20 mouse cellular contexts compared by ENCODE assay signal in the genomic region with DNA sequence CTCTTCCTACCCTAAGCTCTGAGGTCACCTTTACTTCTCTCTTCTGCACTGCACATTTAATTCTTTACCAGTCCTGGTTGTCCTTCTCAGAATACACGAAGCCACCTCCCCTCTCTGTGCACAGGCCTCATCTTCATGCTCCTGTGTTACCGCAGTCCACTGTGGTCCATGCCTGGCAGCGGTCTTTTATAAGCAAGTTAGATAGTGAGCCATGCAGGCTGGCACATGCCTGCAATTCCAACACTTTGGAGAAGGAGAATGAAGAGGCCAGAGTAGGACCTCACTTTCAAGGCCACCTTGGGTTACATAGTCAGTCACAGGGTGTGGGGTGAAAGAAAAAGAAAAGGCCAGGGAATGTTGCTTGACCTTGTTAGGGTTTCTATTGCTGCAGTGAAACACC. TPM values are rescaled to one million over a fixed set of nuclear protein-coding genes. Genes with fewer than 3 reads are reported as not detected.
DNase-seq lines count a peak whose midpoint lies in the region; ATAC-seq and TF ChIP-seq lines count a peak whose summit lies in the region.
"Had no signal": no experiment of that assay in that cellular context is flagged by ENCODE, and none has a peak within 500 bp of the region (broad histone marks: within the 10 kb centered on the region; RNA-seq: fewer than 3 reads in every experiment).

No protein-coding gene starts in this region.

- H3K4me2 ChIP-seq in heart, embryonic 12.5 days: peak overlapping the region; percentile 9; the same call in 1 of the 2 replicates
- peak overlapping the region; percentile 6; the same call in 1 of the 2 replicates for H3K4me2 ChIP-seq in heart, embryonic 15.5 days
- H3K4me2 ChIP-seq in intestine, embryonic 15.5 days (replicated peaks): no peak overlapping the region
- H3K4me2 ChIP-seq: hindbrain, embryonic 12.5 days had no signal

- no peak for TF ChIP-seq EP300 in heart, adult 2 months (IDR thresholded peaks at IDR 0.05; ENCODE audit: insufficient read depth, low read depth, low read length)

- H3K4me1 ChIP-seq in heart, adult 2 months (ENCODE audit: control insufficient read depth, insufficient read depth, low read length): peaks cover 6% of the 10 kb centered on the region
- peaks cover 38% of the 10 kb centered on the region for H3K4me1 ChIP-seq in heart, embryonic 12.5 days (replicated peaks)
- H3K4me1 ChIP-seq in heart, embryonic 15.5 days (replicated peaks): peaks cover 38% of the 10 kb centered on the region
- H3K4me1 ChIP-seq in intestine, embryonic 15.5 days (replicated peaks): peaks cover 4% of the 10 kb centered on the region; the same call in 1 of the 2 replicates
- H3K4me1 ChIP-seq: hindbrain, embryonic 12.5 days had no signal

- H3K9ac ChIP-seq in heart, adult 2 months (ENCODE audit: low read depth, low read length): no peak overlapping the region
- no peak overlapping the region for H3K9ac ChIP-seq in heart, embryonic 12.5 days
- no peak overlapping the region for H3K9ac ChIP-seq in heart, embryonic 15.5 days
- no peak overlapping the region for H3K9ac ChIP-seq in intestine, embryonic 15.5 days
- H3K9ac ChIP-seq: hindbrain, embryonic 12.5 days had no signal

- no peak for TF ChIP-seq POLR2A in heart, adult 2 months (IDR thresholded peaks at IDR 0.05; ENCODE audit: insufficient read depth, low read depth, low read length)

- ATAC-seq in heart, embryonic 12.5 days (ENCODE audit: insufficient number of reproducible peaks, low FRiP score): no peak
- peak; percentile 63; the same call in 1 of the 2 replicates for ATAC-seq in heart, embryonic 15.5 days (replicated peaks; ENCODE audit: insufficient number of reproducible peaks, insufficient read depth, low FRiP score, low read depth)
- ATAC-seq in intestine, embryonic 15.5 days: no peak
- ATAC-seq: forebrain, embryonic 14.5 days; hindbrain, embryonic 16.5 days; inflammation-experienced regulatory T-cells, adult 6 months; Patski had no signal

- no peak for TF ChIP-seq CTCF in heart, adult 2 months (IDR thresholded peaks at IDR 0.05)

- H3K4me3 ChIP-seq in heart, adult 2 months: no peak overlapping the region
- H3K4me3 ChIP-seq in heart, embryonic 12.5 days: no peak overlapping the region
- H3K4me3 ChIP-seq in heart, embryonic 15.5 days: no peak overlapping the region
- H3K4me3 ChIP-seq in intestine, embryonic 15.5 days (replicated peaks): no peak overlapping the region
- H3K4me3 ChIP-seq: embryonic facial prominence, embryonic 10.5 days; hindbrain, embryonic 12.5 days had no signal

- intact Hi-C loops in heart, adult 2 months (cut with DNase I): no loop called here
- intact Hi-C loops in heart, postnatal 36 days (cut with DNase I): no loop called here

- H3K27ac ChIP-seq in heart, adult 2 months: peak overlapping the region; percentile 23; the same call in 1 of the 2 replicates
- H3K27ac ChIP-seq in heart, embryonic 12.5 days (ENCODE audit: poor library complexity, severe bottlenecking): peak overlapping the region; percentile 78
- peak overlapping the region; percentile 87 for H3K27ac ChIP-seq in heart, embryonic 15.5 days
- no peak overlapping the region for H3K27ac ChIP-seq in intestine, embryonic 15.5 days
- H3K27ac ChIP-seq: embryonic facial prominence, embryonic 10.5 days; hindbrain, embryonic 12.5 days had no signal

- WGBS in heart, adult 2 months: 62% methylated on average over 3 of the region's 3 CpGs
- 56% methylated on average over 3 of the region's 3 CpGs for WGBS in heart, embryonic 12.5 days
- 64% methylated on average over 3 of the region's 3 CpGs for WGBS in heart, embryonic 15.5 days
- WGBS in intestine, embryonic 15.5 days: 97% methylated on average over 3 of the region's 3 CpGs

- no peaks in the 10 kb centered on the region for H3K9me3 ChIP-seq in heart, embryonic 12.5 days (replicated peaks)
- no peaks in the 10 kb centered on the region for H3K9me3 ChIP-seq in heart, embryonic 15.5 days (replicated peaks)
- no peaks in the 10 kb centered on the region for H3K9me3 ChIP-seq in intestine, embryonic 15.5 days
- H3K9me3 ChIP-seq: embryonic facial prominence, embryonic 10.5 days; hindbrain, embryonic 12.5 days had no signal

- H3K36me3 ChIP-seq in heart, adult 2 months (ENCODE audit: control insufficient read depth, insufficient read depth, low read length): no peaks in the 10 kb centered on the region
- no peaks in the 10 kb centered on the region for H3K36me3 ChIP-seq in heart, embryonic 12.5 days
- no peaks in the 10 kb centered on the region for H3K36me3 ChIP-seq in heart, embryonic 15.5 days
- no peaks in the 10 kb centered on the region for H3K36me3 ChIP-seq in intestine, embryonic 15.5 days
- H3K36me3 ChIP-seq: embryonic facial prominence, embryonic 10.5 days; hindbrain, embryonic 12.5 days had no signal

- no peaks in the 10 kb centered on the region; the same call in 1 of the 2 replicates for H3K79me2 ChIP-seq in heart, adult 2 months (replicated peaks; ENCODE audit: control insufficient read depth, insufficient read depth, low read length)

- no peak for DNase-seq in heart, adult 2 months
- DNase-seq in heart, postnatal 36 days: no peak
- peak; percentile 26 for DNase-seq in heart, postnatal 4 days
- no peak for DNase-seq in right cerebral cortex, postnatal 25 days
- DNase-seq: adrenal gland, adult 2 months; adrenal gland, postnatal 25 days; cerebellum, adult 2 months; cerebellum, postnatal 10 days; gastrocnemius, postnatal 14 days; kidney, adult 11 months had no signal

- H3K27me3 ChIP-seq in heart, adult 2 months (ENCODE audit: control insufficient read depth, insufficient read depth, low read length): no peaks in the 10 kb centered on the region
- H3K27me3 ChIP-seq in heart, embryonic 12.5 days (replicated peaks): no peaks in the 10 kb centered on the region
- H3K27me3 ChIP-seq in heart, embryonic 15.5 days: no peaks in the 10 kb centered on the region
- H3K27me3 ChIP-seq in intestine, embryonic 15.5 days (replicated peaks): no peaks in the 10 kb centered on the region
- H3K27me3 ChIP-seq: CH12.LX; hindbrain, embryonic 12.5 days; Patski had no signal

RNA-seq across cellular contexts. Expression of a gene that starts 16.9 kb away (rescaled TPM):
- 10 to 100 TPM; 37.2 to 37.3 TPM for total RNA-seq in heart, adult 2 months (2021)
- polyA plus RNA-seq in heart, adult 2 months (2012; rRNA removed): 43.9 and 67.9 TPM in 2 replicates
- total RNA-seq in heart, postnatal 36 days (2021): 10 to 100 TPM; 38.6 to 44.7 TPM
- 81.5 and 82.8 TPM in 2 replicates for polyA plus RNA-seq in heart, embryonic 12.5 days (2016; fragmentation: Nextera tagmentation; extraction: Ambion mirVana)
- polyA plus RNA-seq in heart, embryonic 15.5 days (2015; fragmentation: Nextera tagmentation; extraction: Ambion mirVana): 48.3 and 53.2 TPM in 2 replicates
- total RNA-seq in heart, postnatal 4 days (2021): 10 to 100 TPM; 50.3 to 50.6 TPM
- polyA plus RNA-seq in intestine, embryonic 15.5 days (2015; fragmentation: Nextera tagmentation; extraction: Ambion mirVana): 17.0 and 18.8 TPM in 2 replicates
- polyA plus RNA-seq: inflammation-experienced regulatory T-cells, adult 6 months had no signal
